Mouse (Mus musculus): ENCODE measurements around the gene Endog. TPM values are rescaled to one million over a fixed set of nuclear protein-coding genes. Genes with fewer than 3 reads are reported as not detected.
A peak's percentile ranks its signal among the peaks of the same experiment; 100 is the strongest.
"Not testable (repeated sequence)": the region's sequence is repeated elsewhere in the genome, so short reads cannot be mapped to it uniquely, and the experiment has no call there.

Gene Endog
- polyA plus RNA-seq, 1 experiment: 19.1 TPM

GRCm38 (mm10) chr2:30173541-30174240, 2.4 kb downstream of the Endog start:
- no peak for DNase-seq (ENCODE audit: low read depth)
- TF ChIP-seq CTCF (IDR thresholded peaks at IDR 0.05; ENCODE audit: borderline replicate concordance, extremely low read depth, insufficient read depth, insufficient read length): no peak
- TF ChIP-seq POLR2A (IDR thresholded peaks at IDR 0.05; ENCODE audit: borderline replicate concordance, extremely low read depth, insufficient read depth, insufficient read length, poor library complexity, severe bottlenecking): no peak

GRCm38 (mm10) chr2:30175897-30176296, 4.6 kb downstream of the Endog start:
- DNase-seq (ENCODE audit: low read depth): no peak
- TF ChIP-seq POLR2A (IDR thresholded peaks at IDR 0.05; ENCODE audit: borderline replicate concordance, extremely low read depth, insufficient read depth, insufficient read length, poor library complexity, severe bottlenecking): no peak
- 0 out of 2 replicates have a peak, but pooled peaks have one; percentile 10 for TF ChIP-seq CTCF (IDR thresholded peaks at IDR 0.05; ENCODE audit: borderline replicate concordance, extremely low read depth, insufficient read depth, insufficient read length)

- DNase-seq (ENCODE audit: low read depth): no peak
- no peak for TF ChIP-seq CTCF (IDR thresholded peaks at IDR 0.05; ENCODE audit: borderline replicate concordance, extremely low read depth, insufficient read depth, insufficient read length)
- no peak for TF ChIP-seq POLR2A (IDR thresholded peaks at IDR 0.05; ENCODE audit: borderline replicate concordance, extremely low read depth, insufficient read depth, insufficient read length, poor library complexity, severe bottlenecking)
These were observed 5.3 kb downstream of the Endog start for GRCm38 (mm10) chr2:30176561-30176960.

- peak; percentile 98 for DNase-seq (ENCODE audit: low read depth)
- TF ChIP-seq CTCF (IDR thresholded peaks at IDR 0.05; ENCODE audit: borderline replicate concordance, extremely low read depth, insufficient read depth, insufficient read length) (no peak), POLR2A (IDR thresholded peaks at IDR 0.05; ENCODE audit: borderline replicate concordance, extremely low read depth, insufficient read depth, insufficient read length, poor library complexity, severe bottlenecking) (peak; percentile 64; the same call in 1 of the 2 replicates)
These were observed 6.7 kb downstream of the Endog start, which contains the start of gene Spout1 for GRCm38 (mm10) chr2:30177700-30178675. TSS of gene Spout1 (minus strand) at chr2:30178459.

GRCm38 (mm10) chr2:30178711-30179110, 7.4 kb downstream of the Endog start:
- not testable (repeated sequence) for DNase-seq (ENCODE audit: low read depth)

- no peak for DNase-seq (ENCODE audit: low read depth)
- TF ChIP-seq POLR2A (IDR thresholded peaks at IDR 0.05; ENCODE audit: borderline replicate concordance, extremely low read depth, insufficient read depth, insufficient read length, poor library complexity, severe bottlenecking) (no peak), CTCF (IDR thresholded peaks at IDR 0.05; ENCODE audit: borderline replicate concordance, extremely low read depth, insufficient read depth, insufficient read length) (no peak)
These were observed 11.1 kb downstream of the Endog start for GRCm38 (mm10) chr2:30182424-30182823.

- no peak for DNase-seq (ENCODE audit: low read depth)
- no peak for TF ChIP-seq CTCF (IDR thresholded peaks at IDR 0.05; ENCODE audit: borderline replicate concordance, extremely low read depth, insufficient read depth, insufficient read length)
- TF ChIP-seq POLR2A (IDR thresholded peaks at IDR 0.05; ENCODE audit: borderline replicate concordance, extremely low read depth, insufficient read depth, insufficient read length, poor library complexity, severe bottlenecking): no peak
These were observed 12.4 kb downstream of the Endog start for GRCm38 (mm10) chr2:30183721-30184120.

GRCm38 (mm10) chr2:30185276-30185675, 14.0 kb downstream of the Endog start:
- no peak for TF ChIP-seq CTCF (IDR thresholded peaks at IDR 0.05; ENCODE audit: borderline replicate concordance, extremely low read depth, insufficient read depth, insufficient read length)
- TF ChIP-seq POLR2A (IDR thresholded peaks at IDR 0.05; ENCODE audit: borderline replicate concordance, extremely low read depth, insufficient read depth, insufficient read length, poor library complexity, severe bottlenecking): no peak
- DNase-seq (ENCODE audit: low read depth): no peak

GRCm38 (mm10) chr2:30185681-30186080, 14.4 kb downstream of the Endog start:
- DNase-seq (ENCODE audit: low read depth): no peak
- TF ChIP-seq POLR2A (IDR thresholded peaks at IDR 0.05; ENCODE audit: borderline replicate concordance, extremely low read depth, insufficient read depth, insufficient read length, poor library complexity, severe bottlenecking) (no peak), CTCF (IDR thresholded peaks at IDR 0.05; ENCODE audit: borderline replicate concordance, extremely low read depth, insufficient read depth, insufficient read length) (no peak)

GRCm38 (mm10) chr2:30191790-30192580, 20.7 kb downstream of the Endog start:
- TF ChIP-seq CTCF (IDR thresholded peaks at IDR 0.05; ENCODE audit: borderline replicate concordance, extremely low read depth, insufficient read depth, insufficient read length) (no peak), POLR2A (IDR thresholded peaks at IDR 0.05; ENCODE audit: borderline replicate concordance, extremely low read depth, insufficient read depth, insufficient read length, poor library complexity, severe bottlenecking) (no peak)
- no peak for DNase-seq (ENCODE audit: low read depth)

GRCm38 (mm10) chr2:30194656-30195055, 23.4 kb downstream of the Endog start:
- TF ChIP-seq POLR2A (IDR thresholded peaks at IDR 0.05; ENCODE audit: borderline replicate concordance, extremely low read depth, insufficient read depth, insufficient read length, poor library complexity, severe bottlenecking) (no peak), CTCF (IDR thresholded peaks at IDR 0.05; ENCODE audit: borderline replicate concordance, extremely low read depth, insufficient read depth, insufficient read length) (no peak)
- peak; percentile 60 for DNase-seq (ENCODE audit: low read depth)

All from brain, embryonic 14.5 days (tissue).